Mouse (Mus musculus) kidney, adult 2 months (tissue): ENCODE measurements around the gene Ppm1h.

Experiments
- CTCF ChIP-seq: fragments of 200-500 bp; conservative IDR thresholded peaks from 2 replicates; pipeline ENCODE4 v1.5.1; 2011; ENCODE audit warnings: low read depth, mild to moderate bottlenecking, control low read depth, low read length, moderate library complexity, mixed read lengths; ENCODE audit not compliant: insufficient read depth, insufficient read length
- POLR2A ChIP-seq: fragments of 200-500 bp; IDR thresholded peaks from one replicate; pipeline ENCODE4 v1.6.1; 2011; ENCODE audit warnings: low read depth, low read length, control low read depth

- TF ChIP-seq POLR2A (no peak), CTCF (no peak)
Measured at GRCm38 (mm10) chr10:122985515-122986319, 307.2 kb downstream of the Ppm1h start.
